In the genomic region with DNA sequence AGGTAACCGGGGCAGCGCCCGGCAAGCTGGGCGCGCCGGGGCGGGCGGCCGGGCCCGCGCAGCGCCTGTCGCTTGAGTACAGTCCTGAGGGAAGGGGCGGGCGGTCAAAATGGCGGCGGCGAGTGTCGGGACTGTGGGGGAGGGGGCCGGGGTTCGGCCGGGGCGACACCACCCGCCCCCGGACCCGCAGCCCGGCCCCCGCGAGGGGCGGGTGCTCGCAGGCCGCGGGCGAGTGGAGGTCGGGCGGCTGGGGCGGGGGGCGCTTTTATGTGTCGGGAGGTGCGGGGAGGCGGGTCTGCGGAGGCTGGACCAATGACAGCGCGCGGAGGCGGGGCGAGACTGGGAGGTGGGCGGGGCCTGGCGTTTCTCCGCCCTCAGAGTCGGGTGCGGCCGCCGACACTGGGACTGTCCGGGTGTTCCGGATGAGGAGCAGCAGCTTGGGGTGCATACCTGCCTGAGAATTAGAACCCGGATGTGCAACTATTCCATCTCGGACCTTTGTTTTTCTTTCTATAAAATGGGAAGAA, we compare ENCODE assay signal across 8 mouse cellular contexts. TPM values are rescaled to one million over a fixed set of nuclear protein-coding genes. Genes with fewer than 3 reads are reported as not detected.
DNase-seq lines count a peak whose midpoint lies in the region; ATAC-seq and TF ChIP-seq lines count a peak whose summit lies in the region.

No protein-coding gene starts in this region.

- peak; percentile 86 for DNase-seq in c-Kit-positive CD71-positive TER-119-positive erythroid progenitor cells, embryonic 14.5 days (ENCODE audit: low spot score)
- peak; percentile 89 for DNase-seq in heart, postnatal 0 days (ENCODE audit: low spot score)
- peak; percentile 98 for DNase-seq in kidney, postnatal 4 days
- peak; percentile 92 for DNase-seq in neural tube, embryonic 11.5 days (ENCODE audit: low spot score)

- ATAC-seq in forebrain, embryonic 12.5 days (ENCODE audit: low FRiP score) = peak; percentile 70
- ATAC-seq in heart, postnatal 0 days (ENCODE audit: insufficient read depth, low read depth) = peak; percentile 76
- peak; percentile 69 for ATAC-seq in liver, embryonic 15.5 days (ENCODE audit: insufficient read depth)
- peak; percentile 71 for ATAC-seq in neural tube, embryonic 11.5 days (ENCODE audit: insufficient read depth, low FRiP score, low TSS enrichment)
- ATAC-seq in stomach, embryonic 16.5 days (ENCODE audit: insufficient read depth, low FRiP score) = peak; percentile 79

- under 1% methylated on average over 55 of the region's 58 CpGs for WGBS in forebrain, embryonic 12.5 days
- WGBS in heart, postnatal 0 days = under 1% methylated on average over 48 of the region's 58 CpGs
- under 1% methylated on average over 58 of the region's 58 CpGs for WGBS in liver, embryonic 15.5 days (ENCODE audit: insufficient replicate concordance)
- 2% methylated on average over 25 of the region's 58 CpGs for WGBS in neural tube, embryonic 11.5 days
- WGBS in stomach, embryonic 16.5 days = under 1% methylated on average over 54 of the region's 58 CpGs

- peak; percentile 57 for TF ChIP-seq POLR2A in ES-Bruce4 (IDR thresholded peaks at IDR 0.05; ENCODE audit: insufficient read depth, low read length)

- H3K4me2 ChIP-seq in forebrain, embryonic 12.5 days = peak overlapping the region; percentile 39
- peak overlapping the region; percentile 57 for H3K4me2 ChIP-seq in heart, postnatal 0 days (ENCODE audit: low read depth, low read length)
- H3K4me2 ChIP-seq in liver, embryonic 15.5 days = peak overlapping the region; percentile 92
- peak overlapping the region; percentile 38 for H3K4me2 ChIP-seq in neural tube, embryonic 11.5 days (ENCODE audit: low read depth)
- peak overlapping the region; percentile 70 for H3K4me2 ChIP-seq in stomach, embryonic 16.5 days (ENCODE audit: low read depth, low read length)

- no peak for TF ChIP-seq CTCF in ES-Bruce4 (IDR thresholded peaks at IDR 0.05; ENCODE audit: low read depth, low read length)
- no peak for TF ChIP-seq CTCF in heart, postnatal 0 days (IDR thresholded peaks at IDR 0.05; ENCODE audit: low read depth)

- no peak for TF ChIP-seq EP300 in ES-Bruce4 (IDR thresholded peaks at IDR 0.05; ENCODE audit: insufficient read depth, low read depth, low read length)
- TF ChIP-seq EP300 in heart, postnatal 0 days (IDR thresholded peaks at IDR 0.05; ENCODE audit: low read depth) = no peak

- H3K36me3 ChIP-seq in ES-Bruce4 (ENCODE audit: control insufficient read depth, insufficient read depth, low read length, poor library complexity, severe bottlenecking) = no peaks in the 10 kb centered on the region
- no peaks in the 10 kb centered on the region for H3K36me3 ChIP-seq in forebrain, embryonic 12.5 days (replicated peaks)
- no peaks in the 10 kb centered on the region for H3K36me3 ChIP-seq in heart, postnatal 0 days (replicated peaks; ENCODE audit: control insufficient read depth, insufficient read depth, low read length)
- H3K36me3 ChIP-seq in liver, embryonic 15.5 days (replicated peaks) = no peaks in the 10 kb centered on the region
- H3K36me3 ChIP-seq in neural tube, embryonic 11.5 days (ENCODE audit: control insufficient read depth, insufficient read depth, low read length) = no peaks in the 10 kb centered on the region
- no peaks in the 10 kb centered on the region for H3K36me3 ChIP-seq in stomach, embryonic 16.5 days (ENCODE audit: control insufficient read depth, insufficient read depth, low read length)

- H3K9ac ChIP-seq in ES-Bruce4 (ENCODE audit: low read depth, poor library complexity, severe bottlenecking) = peak overlapping the region; percentile 79
- H3K9ac ChIP-seq in forebrain, embryonic 12.5 days = peak overlapping the region; percentile 81
- H3K9ac ChIP-seq in heart, postnatal 0 days (replicated peaks; ENCODE audit: low read depth, low read length) = peak overlapping the region; percentile 77
- peak overlapping the region; percentile 76 for H3K9ac ChIP-seq in liver, embryonic 15.5 days
- peak overlapping the region; percentile 90 for H3K9ac ChIP-seq in neural tube, embryonic 11.5 days (ENCODE audit: low read length)
- peak overlapping the region; percentile 90 for H3K9ac ChIP-seq in stomach, embryonic 16.5 days (ENCODE audit: low read length)

- peaks cover 7% of the 10 kb centered on the region for H3K4me1 ChIP-seq in ES-Bruce4 (ENCODE audit: control insufficient read depth, insufficient read depth, low read length)
- peaks cover 37% of the 10 kb centered on the region for H3K4me1 ChIP-seq in forebrain, embryonic 12.5 days
- H3K4me1 ChIP-seq in heart, postnatal 0 days (ENCODE audit: control insufficient read depth, insufficient read depth) = peaks cover 44% of the 10 kb centered on the region
- H3K4me1 ChIP-seq in liver, embryonic 15.5 days (replicated peaks) = peaks cover 72% of the 10 kb centered on the region
- peaks cover 16% of the 10 kb centered on the region; the same call in 1 of the 2 replicates for H3K4me1 ChIP-seq in neural tube, embryonic 11.5 days (ENCODE audit: control insufficient read depth, insufficient read depth, low read length)
- peaks cover 38% of the 10 kb centered on the region for H3K4me1 ChIP-seq in stomach, embryonic 16.5 days (ENCODE audit: control insufficient read depth, insufficient read depth, low read length)

- no peaks in the 10 kb centered on the region for H3K27me3 ChIP-seq in ES-Bruce4 (ENCODE audit: control insufficient read depth, insufficient read depth, low read length, poor library complexity, severe bottlenecking)
- H3K27me3 ChIP-seq in forebrain, embryonic 12.5 days = no peaks in the 10 kb centered on the region
- no peaks in the 10 kb centered on the region for H3K27me3 ChIP-seq in heart, postnatal 0 days (ENCODE audit: control insufficient read depth, insufficient read depth, low read length)
- no peaks in the 10 kb centered on the region for H3K27me3 ChIP-seq in liver, embryonic 15.5 days
- no peaks in the 10 kb centered on the region for H3K27me3 ChIP-seq in neural tube, embryonic 11.5 days (ENCODE audit: control insufficient read depth, insufficient read depth, low read length)
- H3K27me3 ChIP-seq in stomach, embryonic 16.5 days (ENCODE audit: control insufficient read depth, insufficient read depth, low read length) = no peaks in the 10 kb centered on the region

- H3K27ac ChIP-seq in ES-Bruce4 (ENCODE audit: insufficient read depth, low read length) = no peak overlapping the region
- peak overlapping the region; percentile 96 for H3K27ac ChIP-seq in forebrain, embryonic 12.5 days
- H3K27ac ChIP-seq in heart, postnatal 0 days (ENCODE audit: low read depth) = peak overlapping the region; percentile 98
- peak overlapping the region; percentile 96 for H3K27ac ChIP-seq in liver, embryonic 15.5 days (replicated peaks)
- peak overlapping the region; percentile 95 for H3K27ac ChIP-seq in neural tube, embryonic 11.5 days (ENCODE audit: low read depth, low read length)
- peak overlapping the region; percentile 98 for H3K27ac ChIP-seq in stomach, embryonic 16.5 days (ENCODE audit: low read length)

- H3K4me3 ChIP-seq in ES-Bruce4 (ENCODE audit: low read depth, low read length) = peak overlapping the region; percentile 54
- peak overlapping the region; percentile 78 for H3K4me3 ChIP-seq in forebrain, embryonic 12.5 days (replicated peaks)
- peak overlapping the region; percentile 97 for H3K4me3 ChIP-seq in heart, postnatal 0 days (ENCODE audit: low read depth, low read length)
- peak overlapping the region; percentile 74 for H3K4me3 ChIP-seq in liver, embryonic 15.5 days (replicated peaks)
- peak overlapping the region; percentile 93 for H3K4me3 ChIP-seq in neural tube, embryonic 11.5 days (ENCODE audit: low read depth, low read length)
- peak overlapping the region; percentile 86 for H3K4me3 ChIP-seq in stomach, embryonic 16.5 days (replicated peaks; ENCODE audit: low read length)

- no peaks in the 10 kb centered on the region for H3K9me3 ChIP-seq in ES-Bruce4 (replicated peaks; ENCODE audit: control insufficient read depth, insufficient read depth, low read length, poor library complexity, severe bottlenecking)
- H3K9me3 ChIP-seq in forebrain, embryonic 12.5 days = no peaks in the 10 kb centered on the region
- H3K9me3 ChIP-seq in heart, postnatal 0 days (replicated peaks; ENCODE audit: control insufficient read depth, low read length) = no peaks in the 10 kb centered on the region
- H3K9me3 ChIP-seq in liver, embryonic 15.5 days (replicated peaks) = no peaks in the 10 kb centered on the region
- H3K9me3 ChIP-seq in neural tube, embryonic 11.5 days (ENCODE audit: control insufficient read depth, low read length) = no peaks in the 10 kb centered on the region
- H3K9me3 ChIP-seq in stomach, embryonic 16.5 days (replicated peaks; ENCODE audit: control insufficient read depth, low read length) = no peaks in the 10 kb centered on the region

RNA-seq across cellular contexts. Expression of gene Rfx1, which starts 0.5 kb away (rescaled TPM):
- polyA plus RNA-seq in ES-Bruce4 (2011; ENCODE audit: insufficient read depth, insufficient read length, low read depth, missing spikeins) = 9.6 and 10.5 TPM in 2 replicates
- polyA plus RNA-seq in forebrain, embryonic 12.5 days (2016; fragmentation: Nextera tagmentation; extraction: Ambion mirVana) = 8.4 and 9.2 TPM in 2 replicates
- total RNA-seq in heart, postnatal 0 days (2014; rRNA removed; ENCODE audit: low replicate concordance) = 11.7 and 15.3 TPM in 2 replicates
- 2.3 and 2.4 TPM in 2 replicates for polyA plus RNA-seq in heart, postnatal 0 days (2015; fragmentation: Nextera tagmentation; extraction: Ambion mirVana)
- polyA plus RNA-seq in liver, embryonic 15.5 days (2015; fragmentation: Nextera tagmentation; extraction: Ambion mirVana) = 2.4 and 2.9 TPM in 2 replicates
- polyA plus RNA-seq in neural tube, embryonic 11.5 days (2014; fragmentation: Nextera tagmentation; extraction: Ambion mirVana) = 9.6 TPM in 2 replicates
- 6.1 and 6.3 TPM in 2 replicates for polyA plus RNA-seq in stomach, embryonic 16.5 days (2015; fragmentation: Nextera tagmentation; extraction: Ambion mirVana)

RNA-seq across cellular contexts. Expression of gene Gm10643, which starts 2.2 kb away (rescaled TPM):
- 0.56 and 0.76 TPM in 2 replicates for polyA plus RNA-seq in ES-Bruce4 (2011; ENCODE audit: insufficient read depth, insufficient read length, low read depth, missing spikeins)
- polyA plus RNA-seq in forebrain, embryonic 12.5 days (2016; fragmentation: Nextera tagmentation; extraction: Ambion mirVana) = 2.2 and 2.4 TPM in 2 replicates
- 1.3 and 3.8 TPM in 2 replicates for total RNA-seq in heart, postnatal 0 days (2014; rRNA removed; ENCODE audit: low replicate concordance)
- 1.0 and 1.7 TPM in 2 replicates for polyA plus RNA-seq in heart, postnatal 0 days (2015; fragmentation: Nextera tagmentation; extraction: Ambion mirVana)
- polyA plus RNA-seq in liver, embryonic 15.5 days (2015; fragmentation: Nextera tagmentation; extraction: Ambion mirVana) = 0.24 and 0.30 TPM in 2 replicates
- polyA plus RNA-seq in neural tube, embryonic 11.5 days (2014; fragmentation: Nextera tagmentation; extraction: Ambion mirVana) = 1.8 and 2.6 TPM in 2 replicates
- 1.4 and 1.5 TPM in 2 replicates for polyA plus RNA-seq in stomach, embryonic 16.5 days (2015; fragmentation: Nextera tagmentation; extraction: Ambion mirVana)

RNA-seq across cellular contexts. Expression of gene Rln3, which starts 22.3 kb away (rescaled TPM):
- 1.4 and 1.9 TPM in 2 replicates for polyA plus RNA-seq in ES-Bruce4 (2011; ENCODE audit: insufficient read depth, insufficient read length, low read depth, missing spikeins)
- polyA plus RNA-seq in forebrain, embryonic 12.5 days (2016; fragmentation: Nextera tagmentation; extraction: Ambion mirVana) = not detected in 2 replicates
- total RNA-seq in heart, postnatal 0 days (2014; rRNA removed; ENCODE audit: low replicate concordance) = not detected in 2 replicates
- not detected in 2 replicates for polyA plus RNA-seq in heart, postnatal 0 days (2015; fragmentation: Nextera tagmentation; extraction: Ambion mirVana)
- polyA plus RNA-seq in liver, embryonic 15.5 days (2015; fragmentation: Nextera tagmentation; extraction: Ambion mirVana) = 0.15 TPM in 1 of 2 replicates, not detected in the other
- polyA plus RNA-seq in neural tube, embryonic 11.5 days (2014; fragmentation: Nextera tagmentation; extraction: Ambion mirVana) = not detected in 2 replicates
- polyA plus RNA-seq in stomach, embryonic 16.5 days (2015; fragmentation: Nextera tagmentation; extraction: Ambion mirVana) = 0.22 TPM in 1 of 2 replicates, not detected in the other

RNA-seq across cellular contexts. Expression of gene Il27ra, which starts 24.7 kb away (rescaled TPM):
- 0.33 and 0.61 TPM in 2 replicates for polyA plus RNA-seq in ES-Bruce4 (2011; ENCODE audit: insufficient read depth, insufficient read length, low read depth, missing spikeins)
- 0.09 and 0.24 TPM in 2 replicates for polyA plus RNA-seq in forebrain, embryonic 12.5 days (2016; fragmentation: Nextera tagmentation; extraction: Ambion mirVana)
- total RNA-seq in heart, postnatal 0 days (2014; rRNA removed; ENCODE audit: low replicate concordance) = 3.9 and 5.6 TPM in 2 replicates
- polyA plus RNA-seq in heart, postnatal 0 days (2015; fragmentation: Nextera tagmentation; extraction: Ambion mirVana) = 2.6 and 3.6 TPM in 2 replicates
- 0.74 and 1.3 TPM in 2 replicates for polyA plus RNA-seq in liver, embryonic 15.5 days (2015; fragmentation: Nextera tagmentation; extraction: Ambion mirVana)
- polyA plus RNA-seq in neural tube, embryonic 11.5 days (2014; fragmentation: Nextera tagmentation; extraction: Ambion mirVana) = 0.12 and 0.13 TPM in 2 replicates
- polyA plus RNA-seq in stomach, embryonic 16.5 days (2015; fragmentation: Nextera tagmentation; extraction: Ambion mirVana) = 1.3 and 1.5 TPM in 2 replicates

RNA-seq across cellular contexts. Expression of gene Dcaf15, which starts 37.5 kb away (rescaled TPM):
- polyA plus RNA-seq in ES-Bruce4 (2011; ENCODE audit: insufficient read depth, insufficient read length, low read depth, missing spikeins) = 43.4 and 44.0 TPM in 2 replicates
- polyA plus RNA-seq in forebrain, embryonic 12.5 days (2016; fragmentation: Nextera tagmentation; extraction: Ambion mirVana) = 18.7 and 19.4 TPM in 2 replicates
- 16.1 and 29.3 TPM in 2 replicates for total RNA-seq in heart, postnatal 0 days (2014; rRNA removed; ENCODE audit: low replicate concordance)
- polyA plus RNA-seq in heart, postnatal 0 days (2015; fragmentation: Nextera tagmentation; extraction: Ambion mirVana) = 2.9 and 3.3 TPM in 2 replicates
- 3.2 and 3.5 TPM in 2 replicates for polyA plus RNA-seq in liver, embryonic 15.5 days (2015; fragmentation: Nextera tagmentation; extraction: Ambion mirVana)
- 17.0 and 17.1 TPM in 2 replicates for polyA plus RNA-seq in neural tube, embryonic 11.5 days (2014; fragmentation: Nextera tagmentation; extraction: Ambion mirVana)
- 6.4 and 7.5 TPM in 2 replicates for polyA plus RNA-seq in stomach, embryonic 16.5 days (2015; fragmentation: Nextera tagmentation; extraction: Ambion mirVana)

Comparison
In these comparisons a context has a peak if more than half of its experiments do, and no peak if none do; other contexts are left out.
1. H3K4me2 ChIP-seq: peak in every context shown above with its lines; median percentile 92 in liver, embryonic 15.5 days; 70 in stomach, embryonic 16.5 days; 57 in heart, postnatal 0 days; 39 in forebrain, embryonic 12.5 days; 38 in neural tube, embryonic 11.5 days.